Mouse (Mus musculus) liver, embryonic 14.5 days (tissue): ENCODE results near the gene Cdiptos.

ENCODE experiments used
- CTCF ChIP-seq: IDR thresholded peaks from 2 replicates; pipeline ENCODE4 v1.5.1; 2016; ENCODE audit warnings: antibody characterized with exemption, low read depth, control low read depth
- EP300 ChIP-seq: IDR thresholded peaks from 2 replicates; pipeline ENCODE4 v1.6.1; 2016; ENCODE audit warnings: antibody characterized with exemption, low read depth

- TF ChIP-seq CTCF (no peak), EP300 (no peak)
Observed at GRCm38 (mm10) chr7:126948626-126949025, 27.3 kb downstream of the Cdiptos start.
